Mouse (Mus musculus): Measurements from ENCODE around the gene Foxp3. TPM values are rescaled to one million over a fixed set of nuclear protein-coding genes. Genes with fewer than 3 reads are reported as not detected.

The Foxp3 gene
- 7.6 TPM for polyA plus RNA-seq (2015; fragmentation: Illumina TruSeq; extraction: RNeasy Lipid Tissue Mini Kit (QIAGEN cat#74804); ENCODE audit: insufficient read depth, low replicate concordance)

DNA sequence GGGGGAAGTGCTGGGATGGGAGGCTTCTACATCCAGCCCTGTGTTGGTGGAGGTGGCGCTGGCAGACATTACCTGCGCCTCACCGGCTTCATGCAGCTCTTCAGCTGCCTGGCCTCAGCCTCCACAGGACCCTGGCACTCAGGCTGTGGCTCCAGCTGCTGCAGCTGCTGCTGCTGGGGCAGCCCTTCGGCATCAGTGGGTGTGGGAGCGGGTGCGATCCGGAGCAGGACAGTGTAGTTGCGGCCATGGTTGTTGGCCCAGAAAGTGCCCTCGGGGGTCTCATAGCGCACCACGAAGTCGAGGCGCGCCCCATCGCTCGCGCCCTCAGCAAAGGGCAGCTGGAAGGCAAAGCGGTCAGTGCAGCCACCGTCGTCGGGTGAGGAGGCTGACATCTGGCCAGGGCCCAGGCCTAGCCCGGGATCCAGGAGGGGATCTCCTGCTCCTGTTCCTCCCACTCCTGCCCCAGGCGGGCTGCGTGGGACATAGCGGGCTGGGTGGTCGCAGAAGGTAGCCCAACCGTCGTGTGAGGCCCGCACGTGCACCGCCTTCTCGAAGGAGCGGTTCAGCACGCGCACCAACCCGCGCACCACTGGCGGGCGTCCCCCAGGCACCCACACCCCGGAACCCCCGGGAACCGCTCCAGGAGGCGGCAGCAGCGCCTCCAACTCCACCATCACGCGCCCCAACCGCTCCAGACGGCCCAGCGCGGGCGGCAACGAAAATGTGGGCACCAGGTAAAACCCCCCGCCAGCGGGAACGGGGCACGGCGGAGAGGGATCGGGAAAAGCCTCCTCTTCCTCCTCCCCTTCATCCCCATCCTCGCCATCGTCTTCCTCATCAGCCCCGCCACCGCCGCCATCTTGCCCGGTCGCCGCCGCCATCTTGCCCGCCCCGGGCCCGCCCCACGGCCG lies at the start of gene Foxp3:
Gene Foxp3, plus strand, starts transcription at position 469 of the 911 bp plus-strand sequence.

DNA sequence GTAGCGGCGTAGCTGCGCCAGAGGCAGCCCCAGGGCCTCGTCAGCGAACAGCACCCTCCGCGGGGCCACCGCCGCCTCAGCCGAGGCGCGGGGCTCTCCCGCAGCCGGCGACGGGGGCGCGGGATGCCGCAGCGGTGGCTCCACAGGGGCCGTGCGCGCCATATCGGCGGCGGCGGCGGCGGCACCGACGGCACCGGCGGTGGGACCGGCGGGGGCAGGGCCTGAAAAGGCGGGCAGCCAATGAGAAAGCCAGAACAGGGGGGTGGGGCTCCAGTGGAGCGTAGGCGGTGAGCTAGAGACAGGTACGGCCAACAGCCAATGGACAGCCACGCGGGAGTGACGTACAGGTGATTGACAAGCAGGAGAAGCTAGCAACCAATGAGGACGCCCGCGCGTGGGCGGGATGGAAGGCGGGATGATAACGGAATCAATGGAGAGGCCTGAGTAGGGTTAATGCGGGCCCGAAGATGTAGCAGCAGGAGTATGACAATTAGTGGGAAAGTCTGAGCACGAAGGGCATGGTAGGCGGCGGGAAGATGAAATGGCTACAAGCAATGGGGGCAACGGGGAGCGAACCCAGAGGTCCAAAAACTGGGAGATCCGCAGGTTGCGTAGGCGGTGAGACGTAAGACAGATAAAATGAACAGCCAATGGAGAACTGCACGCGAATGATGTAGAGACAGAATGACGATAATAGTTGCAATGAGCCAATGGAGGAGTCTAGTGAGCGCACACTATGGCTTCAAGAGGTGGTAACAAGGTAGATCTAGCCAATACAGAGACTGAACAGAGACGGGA lies 842 bp downstream of the Foxp3 start, which contains the start of gene Ppp1r3f:
Gene Ppp1r3f, minus strand, starts transcription at position 197 of the 798 bp plus-strand sequence.

DNA sequence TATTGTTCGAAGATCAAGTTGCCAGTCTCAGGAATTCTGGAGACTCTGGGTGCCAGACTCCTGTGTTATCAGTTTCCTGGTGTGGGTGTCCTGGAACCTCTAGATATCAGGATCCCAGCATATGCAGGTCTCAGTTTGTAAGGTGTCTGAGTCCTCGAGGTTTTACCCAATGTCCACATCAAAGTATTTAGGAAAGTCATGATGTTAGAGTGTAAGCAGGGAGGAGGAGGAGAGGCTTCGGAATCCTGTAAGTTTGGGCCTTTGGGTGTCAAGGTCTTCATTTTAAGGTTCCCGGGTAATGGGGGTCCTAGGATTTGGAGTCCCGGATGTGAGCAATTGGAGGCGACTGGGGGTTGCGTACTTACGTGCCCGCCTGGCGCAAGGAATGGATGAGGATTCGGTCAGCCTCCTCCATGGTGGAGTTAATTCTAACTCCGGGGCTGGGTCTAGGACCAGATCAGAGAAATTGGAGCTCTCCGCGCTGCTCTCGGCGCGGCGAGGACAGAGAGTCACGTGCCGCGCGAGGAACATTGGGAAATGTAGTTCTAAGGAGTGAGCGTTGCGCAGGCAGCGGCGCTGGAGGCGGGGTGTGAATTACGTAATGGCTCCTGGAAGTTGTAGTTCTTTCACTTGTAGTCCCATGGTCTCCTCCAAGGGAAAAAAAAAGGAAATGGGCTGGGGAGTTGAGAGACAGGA lies 31.6 kb downstream of the Foxp3 start, which contains the start of gene Ccdc22:
Gene Ccdc22, minus strand, starts transcription at position 639 of the 696 bp plus-strand sequence.

DNA sequence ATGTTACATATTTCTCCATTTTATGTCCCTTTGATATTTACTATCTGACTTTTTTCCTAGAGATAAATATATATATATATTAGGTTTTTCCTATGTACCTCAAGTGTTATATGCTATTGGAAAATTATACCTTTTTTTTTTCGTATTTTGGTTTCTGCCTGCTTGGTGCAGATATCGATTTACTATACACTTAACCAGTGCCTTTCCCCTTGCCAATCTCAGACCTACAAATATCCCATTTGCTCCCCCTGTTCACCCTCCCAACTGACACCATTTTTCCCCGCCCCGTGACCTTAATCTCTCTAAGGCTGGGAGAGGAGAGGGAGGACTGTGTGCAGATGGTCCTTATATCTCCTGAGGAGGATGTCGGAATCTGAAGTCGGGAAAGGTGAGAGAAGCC lies 33.3 kb downstream of the Foxp3 start, which contains the start of gene Cacna1f:
Gene Cacna1f, plus strand, starts transcription at position 301 of the 400 bp plus-strand sequence.

DNA sequence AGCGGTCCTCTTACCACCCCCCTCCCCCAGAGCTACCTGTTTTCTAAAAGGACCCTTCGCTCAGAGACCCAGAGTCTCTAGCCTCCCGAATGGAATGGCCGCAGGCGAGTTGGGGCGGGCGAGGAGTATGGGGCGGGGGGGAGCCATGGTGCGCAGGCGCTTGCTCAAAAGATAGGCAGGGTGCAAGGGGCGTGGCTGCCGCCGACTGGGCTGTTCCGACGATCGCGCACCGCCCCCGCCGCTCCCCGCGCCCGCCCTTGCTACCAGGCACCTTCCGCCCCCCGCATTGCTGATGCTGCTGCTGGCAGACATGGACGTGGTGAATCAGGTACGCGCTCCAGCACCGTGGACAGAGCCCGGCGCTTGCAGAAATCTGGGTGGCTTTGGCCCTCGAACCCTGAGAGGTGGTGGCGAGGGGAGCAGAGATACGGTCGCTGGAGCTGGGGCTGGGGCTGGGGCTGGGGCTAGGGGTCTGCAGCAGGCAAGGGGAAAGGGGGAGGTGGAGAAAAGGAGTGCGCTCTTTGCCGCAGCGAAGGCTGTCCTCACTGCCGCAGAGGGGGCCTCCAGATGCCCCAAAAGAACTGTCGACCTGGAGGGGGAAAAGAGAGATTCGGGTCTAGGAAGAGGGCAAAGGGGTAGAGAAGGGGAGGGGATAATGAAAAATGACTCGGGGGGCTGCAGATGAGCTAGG lies 65.1 kb downstream of the Foxp3 start, which contains the start of gene Syp:
Gene Syp, plus strand, starts transcription at position 71 of the 691 bp plus-strand sequence.

Other genes with a start within 250 kb of the Foxp3 start
- 1.3 TPM for gene Usp27x, start 197.8 kb upstream of the Foxp3 start, polyA plus RNA-seq (2015; fragmentation: Illumina TruSeq; extraction: RNeasy Lipid Tissue Mini Kit (QIAGEN cat#74804); ENCODE audit: insufficient read depth, low replicate concordance)
- gene Ppp1r3f, start 639 bp downstream of the Foxp3 start, polyA plus RNA-seq (2015; fragmentation: Illumina TruSeq; extraction: RNeasy Lipid Tissue Mini Kit (QIAGEN cat#74804); ENCODE audit: insufficient read depth, low replicate concordance), result 2.0 TPM
- 11.4 TPM for gene Ccdc22, start 31.9 kb downstream of the Foxp3 start, polyA plus RNA-seq (2015; fragmentation: Illumina TruSeq; extraction: RNeasy Lipid Tissue Mini Kit (QIAGEN cat#74804); ENCODE audit: insufficient read depth, low replicate concordance)
- gene Cacna1f, start 33.4 kb downstream of the Foxp3 start, polyA plus RNA-seq (2015; fragmentation: Illumina TruSeq; extraction: RNeasy Lipid Tissue Mini Kit (QIAGEN cat#74804); ENCODE audit: insufficient read depth, low replicate concordance), result not detected
- 4.1 TPM for gene Syp, start 64.8 kb downstream of the Foxp3 start, polyA plus RNA-seq (2015; fragmentation: Illumina TruSeq; extraction: RNeasy Lipid Tissue Mini Kit (QIAGEN cat#74804); ENCODE audit: insufficient read depth, low replicate concordance)
- gene Prickle3, start 83.6 kb downstream of the Foxp3 start, polyA plus RNA-seq (2015; fragmentation: Illumina TruSeq; extraction: RNeasy Lipid Tissue Mini Kit (QIAGEN cat#74804); ENCODE audit: insufficient read depth, low replicate concordance), result 18.5 TPM
- 119 TPM for gene Plp2, start 97.7 kb downstream of the Foxp3 start, polyA plus RNA-seq (2015; fragmentation: Illumina TruSeq; extraction: RNeasy Lipid Tissue Mini Kit (QIAGEN cat#74804); ENCODE audit: insufficient read depth, low replicate concordance)
- 0.14 TPM for gene Magix, start 107.6 kb downstream of the Foxp3 start, polyA plus RNA-seq (2015; fragmentation: Illumina TruSeq; extraction: RNeasy Lipid Tissue Mini Kit (QIAGEN cat#74804); ENCODE audit: insufficient read depth, low replicate concordance)
- gene Gpkow, start 123.5 kb downstream of the Foxp3 start, polyA plus RNA-seq (2015; fragmentation: Illumina TruSeq; extraction: RNeasy Lipid Tissue Mini Kit (QIAGEN cat#74804); ENCODE audit: insufficient read depth, low replicate concordance), result 51.7 TPM
- 38.0 TPM for gene Wdr45, start 140.7 kb downstream of the Foxp3 start, polyA plus RNA-seq (2015; fragmentation: Illumina TruSeq; extraction: RNeasy Lipid Tissue Mini Kit (QIAGEN cat#74804); ENCODE audit: insufficient read depth, low replicate concordance)
- not detected for gene Gm45208, start 148.6 kb downstream of the Foxp3 start, polyA plus RNA-seq (2015; fragmentation: Illumina TruSeq; extraction: RNeasy Lipid Tissue Mini Kit (QIAGEN cat#74804); ENCODE audit: insufficient read depth, low replicate concordance)
- 22.9 TPM for gene Praf2, start 154.8 kb downstream of the Foxp3 start, polyA plus RNA-seq (2015; fragmentation: Illumina TruSeq; extraction: RNeasy Lipid Tissue Mini Kit (QIAGEN cat#74804); ENCODE audit: insufficient read depth, low replicate concordance)
- gene Ccdc120, start 177.3 kb downstream of the Foxp3 start, polyA plus RNA-seq (2015; fragmentation: Illumina TruSeq; extraction: RNeasy Lipid Tissue Mini Kit (QIAGEN cat#74804); ENCODE audit: insufficient read depth, low replicate concordance), result 2.0 TPM
- 28.7 TPM for gene Tfe3, start 188.9 kb downstream of the Foxp3 start, polyA plus RNA-seq (2015; fragmentation: Illumina TruSeq; extraction: RNeasy Lipid Tissue Mini Kit (QIAGEN cat#74804); ENCODE audit: insufficient read depth, low replicate concordance)
- gene Gripap1, start 216.1 kb downstream of the Foxp3 start, polyA plus RNA-seq (2015; fragmentation: Illumina TruSeq; extraction: RNeasy Lipid Tissue Mini Kit (QIAGEN cat#74804); ENCODE audit: insufficient read depth, low replicate concordance), result 207 TPM
- 2.4 TPM for gene Kcnd1, start 248.6 kb downstream of the Foxp3 start, polyA plus RNA-seq (2015; fragmentation: Illumina TruSeq; extraction: RNeasy Lipid Tissue Mini Kit (QIAGEN cat#74804); ENCODE audit: insufficient read depth, low replicate concordance)